In the genomic region with DNA sequence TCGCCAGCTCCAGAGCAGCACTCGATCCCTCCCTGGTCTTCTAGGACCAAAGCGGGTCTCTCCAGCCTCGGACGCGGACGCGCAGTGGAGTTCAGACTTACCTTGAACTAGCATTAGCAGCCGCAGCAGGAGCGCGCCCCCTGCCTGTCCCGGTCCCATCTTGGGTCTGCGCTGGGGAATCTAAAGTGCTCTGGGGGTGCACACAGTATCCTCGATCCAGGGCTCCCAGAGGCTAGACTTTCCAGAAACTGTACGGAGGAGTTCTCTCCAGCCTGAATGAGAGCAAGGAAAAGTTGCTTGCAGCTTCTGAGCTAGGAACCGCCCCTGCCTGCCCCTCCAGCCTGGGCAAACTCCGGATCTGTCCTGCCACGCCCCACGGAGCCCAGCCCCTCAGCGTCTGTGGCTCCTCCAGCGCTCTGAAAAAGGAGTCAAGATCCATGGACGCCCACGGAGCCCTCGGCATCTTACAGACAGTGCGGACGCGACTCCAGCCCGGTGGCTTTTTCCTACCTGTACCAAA, we compare ENCODE assay signal across 8 mouse cellular contexts. TPM values are rescaled to one million over a fixed set of nuclear protein-coding genes. Genes with fewer than 3 reads are reported as not detected.
DNase-seq lines count a peak whose midpoint lies in the region; ATAC-seq and TF ChIP-seq lines count a peak whose summit lies in the region.

A gene (minus strand): TSS at position 326 of the 520 bp plus-strand sequence.

- peak; percentile 83 for ATAC-seq in embryonic facial prominence, embryonic 11.5 days (replicated peaks; ENCODE audit: insufficient number of reproducible peaks, low FRiP score, low TSS enrichment, low read depth)
- peak; percentile 84 for ATAC-seq in midbrain, embryonic 16.5 days

- peak within 1 kb of the TSS; percentile 81 for H3K4me2 ChIP-seq in embryonic facial prominence, embryonic 11.5 days (ENCODE audit: low read depth, low read length)
- H3K4me2 ChIP-seq in midbrain, embryonic 16.5 days (ENCODE audit: low read length): peak within 1 kb of the TSS; percentile 84

- WGBS in embryonic facial prominence, embryonic 11.5 days: 2% methylated on average over 28 of the region's 28 CpGs
- 1% methylated on average over 28 of the region's 28 CpGs for WGBS in heart, adult 2 months
- WGBS in liver, adult 2 months: 3% methylated on average over 28 of the region's 28 CpGs
- 2% methylated on average over 28 of the region's 28 CpGs for WGBS in midbrain, embryonic 16.5 days

- H3K36me3 ChIP-seq in embryonic facial prominence, embryonic 11.5 days (replicated peaks; ENCODE audit: control insufficient read depth, insufficient read depth, low read depth, low read length): no peaks in the 10 kb centered on the region
- H3K36me3 ChIP-seq in heart, adult 2 months (ENCODE audit: control insufficient read depth, insufficient read depth, low read length): no peaks in the 10 kb centered on the region
- H3K36me3 ChIP-seq in liver, adult 2 months (ENCODE audit: control insufficient read depth, insufficient read depth, low read length): no peaks in the 10 kb centered on the region
- H3K36me3 ChIP-seq in midbrain, embryonic 16.5 days (ENCODE audit: control insufficient read depth, insufficient read depth, low read length): no peaks in the 10 kb centered on the region

- TF ChIP-seq CTCF in heart, adult 2 months (IDR thresholded peaks at IDR 0.05): peak; percentile 80
- peak; percentile 71 for TF ChIP-seq CTCF in liver, adult 2 months (IDR thresholded peaks at IDR 0.05; ENCODE audit: low read depth, low read length)

- H3K4me1 ChIP-seq in embryonic facial prominence, embryonic 11.5 days (ENCODE audit: control insufficient read depth, insufficient read depth, low read length): no peaks in the 10 kb centered on the region
- H3K4me1 ChIP-seq in heart, adult 2 months (ENCODE audit: control insufficient read depth, insufficient read depth, low read length): no peaks in the 10 kb centered on the region
- H3K4me1 ChIP-seq in liver, adult 2 months (ENCODE audit: control insufficient read depth, insufficient read depth, low read length): no peaks in the 10 kb centered on the region
- H3K4me1 ChIP-seq in midbrain, embryonic 16.5 days (ENCODE audit: control insufficient read depth, insufficient read depth, low read length): peaks cover 11% of the 10 kb centered on the region; the same call in 1 of the 2 replicates

- peak within 1 kb of the TSS; percentile 32 for H3K9ac ChIP-seq in embryonic facial prominence, embryonic 11.5 days (replicated peaks; ENCODE audit: low read length)
- H3K9ac ChIP-seq in heart, adult 2 months (ENCODE audit: low read depth, low read length): peak within 1 kb of the TSS; percentile 43
- H3K9ac ChIP-seq in liver, adult 2 months (ENCODE audit: low read depth, low read length): 0 out of 2 replicates have a peak within 1 kb of the TSS, but pooled peaks have one; percentile 6
- peak within 1 kb of the TSS; percentile 48 for H3K9ac ChIP-seq in midbrain, embryonic 16.5 days (ENCODE audit: low read depth, low read length)

- TF ChIP-seq POLR2A in heart, adult 2 months (IDR thresholded peaks at IDR 0.05; ENCODE audit: insufficient read depth, low read depth, low read length): no peak
- no peak for TF ChIP-seq POLR2A in liver, adult 2 months (IDR thresholded peaks at IDR 0.05; ENCODE audit: extremely low read depth, insufficient read depth, low read length)

- no peaks in the 10 kb centered on the region for H3K79me2 ChIP-seq in heart, adult 2 months (replicated peaks; ENCODE audit: control insufficient read depth, insufficient read depth, low read length)
- H3K79me2 ChIP-seq in liver, adult 2 months (ENCODE audit: control insufficient read depth, insufficient read depth, low read length): no peaks in the 10 kb centered on the region

- no peaks in the 10 kb centered on the region for H3K9me3 ChIP-seq in embryonic facial prominence, embryonic 11.5 days (replicated peaks; ENCODE audit: control insufficient read depth, low read length)
- H3K9me3 ChIP-seq in midbrain, embryonic 16.5 days (replicated peaks; ENCODE audit: control insufficient read depth, low read length, poor library complexity, severe bottlenecking): no peaks in the 10 kb centered on the region

- peak within 1 kb of the TSS; percentile 36 for H3K4me3 ChIP-seq in embryonic facial prominence, embryonic 11.5 days (ENCODE audit: low read depth, low read length)
- H3K4me3 ChIP-seq in heart, adult 2 months: peak within 1 kb of the TSS; percentile 54
- peak within 1 kb of the TSS; percentile 27; the same call in 1 of the 2 replicates for H3K4me3 ChIP-seq in liver, adult 2 months (ENCODE audit: insufficient read depth, low read depth, low read length)
- H3K4me3 ChIP-seq in midbrain, embryonic 16.5 days (ENCODE audit: low read depth, low read length): peak within 1 kb of the TSS; percentile 41

- intact Hi-C loops in heart, adult 2 months (cut with DNase I): loop anchor here (1.0 to 5.0 kb wide), 2 partner anchors 40 to 101 kb away; no protein-coding TSS in a partner anchor

- TF ChIP-seq EP300 in heart, adult 2 months (IDR thresholded peaks at IDR 0.05; ENCODE audit: insufficient read depth, low read depth, low read length): no peak

- no peaks in the 10 kb centered on the region for H3K27me3 ChIP-seq in embryonic facial prominence, embryonic 11.5 days (ENCODE audit: control insufficient read depth, insufficient read depth, low read length)
- no peaks in the 10 kb centered on the region for H3K27me3 ChIP-seq in heart, adult 2 months (ENCODE audit: control insufficient read depth, insufficient read depth, low read length)
- peaks cover 6% of the 10 kb centered on the region; the same call in 1 of the 2 replicates for H3K27me3 ChIP-seq in liver, adult 2 months (ENCODE audit: control insufficient read depth, insufficient read depth, low read length)
- H3K27me3 ChIP-seq in midbrain, embryonic 16.5 days (ENCODE audit: control insufficient read depth, insufficient read depth, low read depth, low read length): peaks cover 13% of the 10 kb centered on the region

- peak; percentile 8 to 13 for DNase-seq in cerebellum, adult 18-20 months
- no peak for DNase-seq in cerebellum, adult 9-11 months
- DNase-seq in embryonic facial prominence, embryonic 11.5 days (ENCODE audit: low spot score): peak; percentile 72
- peak; percentile 76 to 80 for DNase-seq in heart, adult 2 months
- peak; percentile 32 for DNase-seq in kidney, adult 11 months
- DNase-seq in liver, adult 2 months (ENCODE audit: extremely low read depth, low read depth, low spot score): peak; percentile 15
- DNase-seq in spleen, postnatal 14 days (ENCODE audit: low spot score in 2 of 2): peak; percentile 30 to 40

- H3K27ac ChIP-seq in embryonic facial prominence, embryonic 11.5 days (replicated peaks; ENCODE audit: low read depth, low read length): no peak within 1 kb of the TSS
- peak within 1 kb of the TSS; percentile 47; the same call in 1 of the 2 replicates for H3K27ac ChIP-seq in heart, adult 2 months
- H3K27ac ChIP-seq in liver, adult 2 months (replicated peaks; ENCODE audit: insufficient read depth, low read depth, low read length): no peak within 1 kb of the TSS
- H3K27ac ChIP-seq in midbrain, embryonic 16.5 days (ENCODE audit: low read length): no peak within 1 kb of the TSS

RNA-seq across cellular contexts. Expression of the gene that starts here (rescaled TPM):
- 0.79 and 0.85 TPM in 2 replicates for polyA plus RNA-seq in embryonic facial prominence, embryonic 11.5 days (2014; fragmentation: Nextera tagmentation; extraction: Ambion mirVana)
- 1 to 10 TPM; 1.3 TPM for total RNA-seq in heart, adult 2 months (2021)
- polyA plus RNA-seq in heart, adult 2 months (2012; rRNA removed): 0.21 and 0.29 TPM in 2 replicates
- total RNA-seq in liver, adult 2 months (2014; rRNA removed): 0.07 and 0.09 TPM in 2 replicates
- polyA plus RNA-seq in liver, adult 2 months (2012; rRNA removed): 0.01 TPM in 2 replicates
- polyA plus RNA-seq in midbrain, embryonic 16.5 days (2015; fragmentation: Nextera tagmentation; extraction: Ambion mirVana): 1.4 and 2.1 TPM in 2 replicates

Comparison
In these comparisons a context has a peak if more than half of its experiments do, and no peak if none do; other contexts are left out.
1. Peak in DNase-seq, ATAC-seq, H3K4me3 ChIP-seq, H3K9ac ChIP-seq and H3K4me2 ChIP-seq in embryonic facial prominence, embryonic 11.5 days; RNA of the gene not detected or under 1 TPM.
2. Peak in DNase-seq, H3K4me3 ChIP-seq and H3K9ac ChIP-seq in liver, adult 2 months; RNA of the gene not detected or under 1 TPM.